Comparison of ENCODE assay signal across 22 mouse cellular contexts in the genomic region with DNA sequence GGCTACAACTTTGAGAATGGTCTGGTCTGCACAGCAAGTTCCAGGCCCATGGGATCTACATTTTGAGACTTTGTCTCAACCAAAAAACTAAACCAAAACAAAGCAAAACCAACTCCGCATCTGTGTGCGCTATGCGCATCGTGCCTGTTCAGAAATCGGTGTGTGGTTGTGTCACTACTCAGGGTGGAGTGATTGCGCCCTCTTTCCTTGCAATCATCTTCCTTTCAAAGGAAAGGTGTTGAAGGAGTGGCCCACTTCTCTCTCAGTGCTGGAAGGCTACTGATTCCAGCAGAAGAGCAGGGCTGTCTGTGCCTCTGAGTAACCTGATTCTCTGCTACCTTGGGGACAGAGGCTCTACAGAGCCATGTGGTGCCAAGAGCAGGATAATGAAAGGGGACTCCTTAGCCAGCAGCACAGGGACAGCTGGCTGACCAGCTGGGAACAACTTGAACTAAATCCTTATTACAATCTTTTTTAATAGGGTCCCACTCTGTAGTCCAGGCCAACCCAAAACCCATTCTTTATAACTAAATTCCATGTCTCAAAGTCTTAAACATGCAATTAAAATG. TPM values are rescaled to one million over a fixed set of nuclear protein-coding genes. Genes with fewer than 3 reads are reported as not detected.
"Had no signal": no experiment of that assay in that cellular context is flagged by ENCODE, and none has a peak within 500 bp of the region (broad histone marks: within the 10 kb centered on the region; RNA-seq: fewer than 3 reads in every experiment).

No protein-coding gene starts in this region.

- H3K4me3 ChIP-seq: layer of hippocampus, adult 2 months; limb, embryonic 15.5 days; liver, embryonic 12.5 days; lung, embryonic 15.5 days; megakaryocyte, embryonic 14.5 days; midbrain, embryonic 15.5 days; neural tube, embryonic 13.5 days had no signal

- H3K9ac ChIP-seq: limb, embryonic 15.5 days; liver, embryonic 12.5 days; lung, embryonic 15.5 days; midbrain, embryonic 15.5 days; neural tube, embryonic 13.5 days had no signal

- ATAC-seq: liver, embryonic 12.5 days; midbrain, embryonic 15.5 days had no signal

- H3K9me3 ChIP-seq: limb, embryonic 15.5 days; liver, embryonic 12.5 days; lung, embryonic 15.5 days; megakaryocyte, embryonic 14.5 days; midbrain, embryonic 15.5 days; neural tube, embryonic 13.5 days had no signal

- H3K36me3 ChIP-seq: limb, embryonic 15.5 days; liver, embryonic 12.5 days; lung, embryonic 15.5 days; midbrain, embryonic 15.5 days; neural tube, embryonic 13.5 days had no signal

- H3K4me2 ChIP-seq: limb, embryonic 15.5 days; liver, embryonic 12.5 days; lung, embryonic 15.5 days; midbrain, embryonic 11.5 days; midbrain, embryonic 15.5 days; neural tube, embryonic 13.5 days had no signal

- DNase-seq: kidney, postnatal 10 days; kidney, postnatal 4 days; lung, postnatal 14 days; right cerebral cortex, adult 18-20 months; right cerebral cortex, postnatal 25 days; thymus, postnatal 25 days had no signal

- H3K4me1 ChIP-seq: midbrain, embryonic 15.5 days; neural tube, embryonic 13.5 days had no signal

- H3K27me3 ChIP-seq: limb, embryonic 15.5 days; lung, embryonic 15.5 days; midbrain, embryonic 15.5 days had no signal

- H3K27ac ChIP-seq: layer of hippocampus, adult 2 months; limb, embryonic 15.5 days; liver, embryonic 12.5 days; lung, embryonic 15.5 days; macrophage; midbrain, embryonic 15.5 days; neural tube, embryonic 13.5 days; stomach, postnatal 0 days had no signal

RNA-seq across cellular contexts. Expression of gene Calhm3, which starts 5.7 kb away (rescaled TPM):
- total RNA-seq: layer of hippocampus, adult 2 months; layer of hippocampus, postnatal 10 days; left cerebral cortex, postnatal 36 days; monocyte, adult 5-6 weeks had no signal
- polyA plus RNA-seq: kidney, embryonic 14.5 days; limb, embryonic 15.5 days; liver, embryonic 12.5 days; liver, embryonic 16.5 days; lung, embryonic 15.5 days; macrophage; midbrain, embryonic 11.5 days; midbrain, embryonic 15.5 days; neural tube, embryonic 13.5 days; stomach, postnatal 0 days; urinary bladder, adult 2 months had no signal

RNA-seq across cellular contexts. Expression of gene Neurl1a, which starts 15.4 kb away (rescaled TPM):
- total RNA-seq: monocyte, adult 5-6 weeks had no signal

RNA-seq across cellular contexts. Expression of gene Calhm1, which starts 19.2 kb away (rescaled TPM):
- total RNA-seq: layer of hippocampus, adult 2 months; layer of hippocampus, postnatal 10 days; left cerebral cortex, postnatal 36 days; monocyte, adult 5-6 weeks had no signal
- polyA plus RNA-seq: kidney, embryonic 14.5 days; limb, embryonic 15.5 days; liver, embryonic 12.5 days; liver, embryonic 16.5 days; lung, embryonic 15.5 days; macrophage; midbrain, embryonic 11.5 days; midbrain, embryonic 15.5 days; neural tube, embryonic 13.5 days; stomach, postnatal 0 days; urinary bladder, adult 2 months had no signal
